Mouse (Mus musculus): ENCODE results near the gene Cope.

DNA sequence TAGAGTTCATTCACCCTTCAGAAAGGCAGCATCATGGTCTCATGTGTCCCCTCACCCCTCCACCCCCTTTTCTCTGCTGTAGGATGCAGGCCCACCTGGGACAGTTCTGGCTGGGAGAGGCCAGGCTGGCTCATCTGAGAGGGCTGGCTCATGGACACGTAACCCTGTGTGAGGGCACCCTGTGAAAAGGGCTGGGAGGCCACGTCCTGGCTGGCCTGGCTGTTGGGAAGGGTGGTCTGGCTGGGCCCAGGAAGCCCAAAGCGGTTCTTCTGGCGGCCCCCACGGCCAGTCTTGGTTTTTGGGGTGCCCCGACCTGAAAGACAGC is 30.5 kb downstream of the Cope start:
- TF ChIP-seq POLR2A (IDR thresholded peaks at IDR 0.05; ENCODE audit: insufficient read length, low read depth) (no peak), MAX (IDR thresholded peaks at IDR 0.05; ENCODE audit: low read depth) (no peak), TCF12 (IDR thresholded peaks at IDR 0.05; ENCODE audit: insufficient read depth, poor library complexity, severe bottlenecking) (no peak), E2F4 (IDR thresholded peaks at IDR 0.05; ENCODE audit: insufficient read depth) (no peak), POLR2AphosphoS2 (IDR thresholded peaks at IDR 0.05; ENCODE audit: insufficient read length, low read depth) (peak; percentile 16), MYOG (IDR thresholded peaks at IDR 0.05; ENCODE audit: control insufficient read depth in 1 of 3, insufficient read depth in 1 of 3, insufficient read length in 2 of 3, low read depth in 2 of 3) (no peak), REST (IDR thresholded peaks at IDR 0.05; ENCODE audit: insufficient read depth, insufficient read length) (no peak), SRF (IDR thresholded peaks at IDR 0.05; ENCODE audit: control insufficient read depth, insufficient read length, low read depth) (no peak), MYOD1 (IDR thresholded peaks at IDR 0.05; ENCODE audit: control insufficient read depth in 1 of 3, insufficient read length in 2 of 3, low read depth in 2 of 3) (no peak), TCF3 (IDR thresholded peaks at IDR 0.05; ENCODE audit: insufficient read length, low read depth) (no peak), USF1 (IDR thresholded peaks at IDR 0.05; ENCODE audit: low read depth) (no peak), CEBPB (IDR thresholded peaks at IDR 0.05; ENCODE audit: insufficient read depth, poor library complexity, severe bottlenecking) (no peak)
